Mouse (Mus musculus) erythroblast, embryonic 14.5 days (primary cell): Measurements from ENCODE around the gene Klhl8.

Experiments used
- GATA1 ChIP-seq: IDR thresholded peaks from 2 replicates; pipeline ENCODE4 v1.6.1; 2012; ENCODE audit warnings: low read length, inconsistent platforms, mixed read lengths
- TAL1 ChIP-seq: IDR thresholded peaks from 3 replicates; pipeline ENCODE4 v1.6.1; 2012; ENCODE audit warnings: low read length, inconsistent platforms, mixed read lengths

GRCm38 (mm10) chr5:103954638-103955037 is 43.6 kb upstream of the Klhl8 start:
- TF ChIP-seq GATA1 (no peak), TAL1 (no peak)
